Mouse (Mus musculus): Measurements from ENCODE around the gene Riox2. TPM values are rescaled to one million over a fixed set of nuclear protein-coding genes. Genes with fewer than 3 reads are reported as not detected.
"Not testable (repeated sequence)": the region's sequence is repeated elsewhere in the genome, so short reads cannot be mapped to it uniquely, and the experiment has no call there.

Riox2 gene
- polyA plus RNA-seq (2012; rRNA removed) = 17.1 and 21.9 TPM in 2 replicates

DNA sequence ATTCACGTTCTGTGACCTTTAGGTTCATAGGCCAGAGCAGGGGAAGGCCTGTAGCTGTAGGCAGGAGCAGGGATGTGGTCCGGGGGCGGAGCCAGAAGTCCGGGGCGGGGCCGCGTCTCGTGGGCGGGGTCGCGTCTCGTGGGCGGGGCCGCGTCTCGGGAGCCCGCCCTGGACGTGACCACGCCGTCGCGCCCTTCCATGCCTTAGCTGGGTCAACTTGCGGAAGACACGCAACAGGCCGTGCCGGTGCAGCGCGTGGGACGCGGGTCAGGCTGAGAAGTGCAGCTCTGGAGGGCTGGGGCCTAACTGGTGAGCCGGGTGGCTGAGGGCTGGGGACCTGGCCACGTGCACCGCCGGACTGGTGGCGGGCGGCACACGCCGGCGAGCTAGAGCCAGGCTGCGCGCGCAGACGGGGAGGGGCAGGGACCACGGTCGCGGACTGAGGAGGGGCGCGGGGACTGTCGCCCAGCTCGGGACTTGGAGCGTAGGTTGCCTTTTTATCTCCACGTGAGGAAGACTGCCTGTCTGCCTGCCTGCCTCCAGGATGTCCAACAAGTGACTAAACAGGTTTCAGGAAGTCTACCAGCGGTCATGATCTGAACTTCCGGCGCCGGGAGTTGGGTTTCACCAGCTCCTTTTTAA is at the start of gene Riox2:
Gene Riox2 (plus strand): TSS at position 139 of the 642 bp plus-strand sequence.
- DNase-seq (ENCODE audit: low spot score) = peak; percentile 64

- no peak for DNase-seq (ENCODE audit: low spot score)
These were observed 43.6 kb upstream of the Riox2 start for GRCm38 (mm10) chr16:59427960-59428359.

DNA sequence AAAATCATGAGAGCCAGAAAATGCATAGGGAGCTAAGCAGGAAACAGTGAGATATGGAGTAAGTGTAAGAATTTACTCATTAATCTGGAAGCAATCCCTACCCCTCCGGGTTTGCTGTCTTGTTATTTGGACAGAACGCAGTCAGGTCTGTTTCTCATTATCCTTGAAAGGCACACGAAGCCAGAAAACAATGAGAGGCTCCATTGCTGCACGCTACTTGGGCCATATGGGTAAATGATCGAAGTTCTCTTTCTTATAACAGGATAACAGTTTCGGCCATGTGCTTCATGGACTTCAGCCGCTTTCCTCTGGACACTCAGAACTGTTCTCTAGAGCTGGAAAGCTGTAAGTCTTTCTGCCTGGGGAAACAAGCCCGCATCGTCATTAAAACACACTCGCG is 38.4 kb upstream of the Riox2 start:
- DNase-seq (ENCODE audit: low spot score) = no peak

DNA sequence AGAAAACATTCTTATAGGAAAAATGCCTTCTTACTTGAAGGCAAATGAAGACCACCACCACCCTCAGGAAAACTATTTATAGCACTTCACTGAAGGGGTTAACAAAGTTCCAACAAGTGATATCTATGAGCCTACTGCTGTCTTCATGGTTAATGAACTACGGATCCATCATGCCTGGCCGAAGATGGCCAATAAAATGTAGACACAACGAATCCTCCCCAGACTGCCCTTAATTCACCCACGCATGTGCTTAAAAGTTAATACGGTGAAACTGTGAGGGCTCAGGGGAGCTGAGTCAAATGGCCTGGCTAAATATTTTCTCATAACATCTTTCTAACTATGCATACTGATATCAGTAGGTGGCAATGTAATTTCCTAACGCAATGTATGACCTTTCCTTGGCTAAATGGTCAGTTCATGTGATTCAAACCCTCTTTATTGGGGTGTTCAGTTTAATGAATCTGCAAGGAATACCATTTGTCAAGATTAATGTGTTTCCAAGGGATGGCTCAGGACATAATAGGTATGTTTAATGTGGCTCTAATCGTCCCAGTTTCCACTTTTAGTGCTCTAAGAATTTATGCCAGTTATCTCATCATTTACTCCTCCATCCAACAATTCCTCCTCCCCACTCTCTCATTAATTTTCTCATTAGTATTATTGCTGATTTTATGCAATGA is 26.6 kb upstream of the Riox2 start:
- DNase-seq (ENCODE audit: low spot score) = no peak

DNA sequence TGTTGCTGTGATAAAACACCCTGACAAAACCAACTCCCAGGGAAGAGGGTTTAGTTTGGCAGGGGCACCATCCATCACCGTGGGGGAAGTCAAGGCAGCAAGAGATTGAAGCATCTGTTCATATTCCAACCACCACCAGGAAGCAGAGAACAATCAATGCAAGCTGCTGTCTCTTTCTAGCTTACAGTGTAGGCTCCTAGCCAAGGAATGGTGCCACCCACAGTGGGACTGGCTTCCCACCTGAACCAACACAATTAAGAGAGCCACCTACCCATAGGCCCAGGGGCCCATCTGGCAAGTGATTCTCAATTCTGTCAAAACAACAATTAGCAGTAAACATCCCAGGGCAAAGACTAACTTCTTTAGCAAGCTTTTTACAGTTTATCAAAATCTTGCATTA is 23.4 kb upstream of the Riox2 start:
- no peak for DNase-seq (ENCODE audit: low spot score)

DNA sequence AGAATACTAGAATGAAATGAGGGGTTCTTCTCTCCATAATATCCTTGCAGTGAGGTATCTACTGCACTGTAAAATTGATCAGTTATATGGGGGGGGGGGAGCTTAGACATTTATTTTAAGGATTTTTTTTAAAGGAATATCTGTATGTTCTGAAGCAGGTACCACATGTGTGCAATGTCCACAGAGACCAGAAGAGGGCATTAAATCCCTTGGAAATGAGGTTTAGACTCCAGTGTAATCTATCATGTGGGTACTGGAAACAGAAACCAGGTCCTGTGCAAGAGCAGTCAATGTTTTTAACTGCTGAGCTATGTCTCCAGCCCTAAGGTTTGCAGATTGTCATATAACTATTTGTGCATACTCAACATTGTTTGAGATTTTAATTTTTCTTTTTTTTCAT is 22.5 kb upstream of the Riox2 start:
- DNase-seq (ENCODE audit: low spot score) = no peak

DNA sequence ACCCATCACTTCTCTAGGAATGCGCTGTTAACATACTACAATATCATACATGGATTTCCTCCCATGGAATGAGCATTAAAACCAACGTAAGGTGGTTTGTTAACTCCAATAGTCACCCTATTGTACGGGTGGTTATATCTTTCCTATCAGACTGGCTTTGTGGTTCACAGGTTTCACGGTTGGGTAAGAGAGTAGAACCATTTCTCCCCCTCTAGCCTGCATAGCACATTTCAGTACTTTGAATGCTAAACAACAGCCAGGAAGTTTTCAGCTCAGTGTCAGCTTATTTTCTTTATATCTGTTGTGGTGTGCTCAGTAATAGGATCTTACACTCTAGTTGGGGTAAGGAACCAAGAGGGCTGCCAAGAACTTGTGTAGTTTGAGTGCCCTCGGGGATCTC is 19.8 kb upstream of the Riox2 start:
- no peak for DNase-seq (ENCODE audit: low spot score)

- DNase-seq (ENCODE audit: low spot score) = not testable (repeated sequence)
These were observed 12.2 kb upstream of the Riox2 start for GRCm38 (mm10) chr16:59459259-59459861.

GRCm38 (mm10) chr16:59463567-59463966 is 8.0 kb upstream of the Riox2 start:
- no peak for DNase-seq (ENCODE audit: low spot score)

- DNase-seq (ENCODE audit: low spot score) = no peak
These were observed 7.6 kb upstream of the Riox2 start for GRCm38 (mm10) chr16:59463973-59464372.

GRCm38 (mm10) chr16:59469846-59470245 is 1.7 kb upstream of the Riox2 start:
- DNase-seq (ENCODE audit: low spot score) = no peak

GRCm38 (mm10) chr16:59472546-59472945 is 971 bp downstream of the Riox2 start:
- no peak for DNase-seq (ENCODE audit: low spot score)

- DNase-seq (ENCODE audit: low spot score) = peak; percentile 32
These were observed 3.2 kb downstream of the Riox2 start for GRCm38 (mm10) chr16:59474788-59475187.

DNA sequence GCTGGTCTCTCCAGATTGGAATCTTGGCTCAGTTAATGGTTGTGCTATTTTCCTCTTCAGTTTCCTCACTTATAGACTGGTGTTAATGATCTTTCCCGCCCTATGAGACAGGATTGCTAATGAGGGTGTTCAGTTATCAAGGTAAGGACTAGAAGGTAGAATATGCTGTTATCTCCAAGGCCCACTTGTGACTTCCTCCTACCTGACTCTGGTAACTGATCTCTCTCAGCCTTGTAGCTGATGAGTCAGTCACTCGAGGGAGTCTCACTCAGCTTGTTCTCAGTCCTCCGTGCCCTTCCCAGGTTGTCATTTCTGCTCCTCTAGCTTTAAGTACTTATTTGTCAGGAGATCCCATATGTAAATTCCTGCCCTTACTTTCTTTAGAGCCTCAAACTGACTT is 6.4 kb downstream of the Riox2 start:
- no peak for DNase-seq (ENCODE audit: low spot score)

DNA sequence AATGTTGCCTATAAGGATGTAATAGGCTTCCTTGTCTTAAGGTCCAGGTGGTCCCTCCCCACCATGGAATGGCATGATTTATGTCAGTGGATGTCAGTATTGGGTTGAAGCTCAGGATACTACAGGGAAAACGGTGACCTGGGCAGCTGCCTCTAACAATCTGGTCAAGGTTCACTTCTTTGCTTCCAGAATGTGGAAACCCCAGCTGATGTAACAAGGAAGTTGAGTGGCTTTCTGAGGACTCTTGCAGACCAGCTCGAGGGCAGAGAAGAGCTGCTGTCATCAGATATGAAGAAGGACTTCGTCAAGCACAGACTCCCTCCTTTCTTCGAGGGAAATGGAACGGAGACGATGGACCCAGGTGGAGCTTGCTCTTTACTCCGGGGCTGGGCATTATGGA is 15.7 kb downstream of the Riox2 start:
- no peak for DNase-seq (ENCODE audit: low spot score)

DNA sequence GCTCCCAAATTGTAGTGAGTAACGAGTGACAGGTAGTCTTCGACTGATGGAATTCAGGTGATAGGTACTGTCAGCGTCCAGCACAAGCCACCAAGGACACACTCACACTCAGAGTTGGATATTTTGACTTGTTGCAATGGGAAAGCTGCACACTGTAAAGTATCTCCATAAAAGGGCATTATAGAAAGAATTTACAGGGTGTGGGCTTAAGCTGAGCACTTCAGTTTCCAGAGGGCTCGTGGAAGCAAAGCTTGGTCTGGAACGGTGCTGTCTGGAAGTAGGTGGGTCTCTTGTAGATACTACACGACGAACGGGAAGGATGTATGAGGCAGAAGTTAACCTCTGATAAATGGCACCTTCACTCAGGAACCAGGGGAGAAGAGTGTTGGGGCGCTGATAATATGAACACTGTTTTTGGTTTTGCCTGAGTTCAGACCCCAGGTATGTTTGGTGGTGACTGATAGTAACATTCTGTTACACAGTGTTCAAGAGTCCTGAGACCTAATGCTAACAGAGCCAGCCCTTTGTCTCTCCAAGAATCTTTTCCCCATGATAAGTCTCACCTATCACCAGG is 16.5 kb downstream of the Riox2 start:
- DNase-seq (ENCODE audit: low spot score) = no peak

DNA sequence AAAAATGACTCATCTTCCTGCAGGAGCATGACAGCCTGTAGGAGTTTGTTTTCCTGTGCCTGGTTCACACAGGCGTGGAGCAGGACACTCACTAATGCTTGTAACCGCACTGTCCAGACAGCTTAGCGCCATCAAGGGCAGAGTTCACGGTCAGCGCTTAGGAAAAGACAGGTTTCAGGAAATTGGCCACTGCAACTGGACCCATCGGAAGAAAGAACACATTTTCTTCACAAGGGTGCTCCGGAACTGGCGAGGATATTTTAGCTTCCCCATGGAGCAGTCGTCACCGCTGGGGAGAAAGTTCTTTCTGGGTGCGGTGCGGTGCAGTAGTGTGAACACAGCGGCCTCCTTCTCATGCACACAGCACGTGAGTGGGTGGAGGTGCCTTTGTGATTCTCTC is 21.6 kb downstream of the Riox2 start:
- DNase-seq (ENCODE audit: low spot score) = no peak

DNA sequence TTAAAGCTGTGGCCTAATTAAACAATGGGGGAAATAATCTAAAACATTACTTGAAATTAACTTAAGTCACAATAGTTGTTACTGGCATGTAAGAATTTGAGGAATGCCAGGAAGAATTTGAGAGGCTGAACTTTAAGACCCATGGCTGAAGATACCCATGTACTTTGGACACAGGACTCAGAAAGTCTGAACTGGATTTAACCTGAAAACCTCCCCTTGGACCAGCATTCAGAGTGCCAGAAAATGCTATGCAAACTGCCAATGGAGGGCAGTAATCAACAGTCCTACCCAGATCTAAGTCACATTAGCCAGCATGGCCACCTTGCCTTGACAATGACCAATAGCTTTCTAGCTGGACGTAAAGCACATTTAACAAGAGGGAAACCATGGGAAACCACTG is 26.4 kb downstream of the Riox2 start:
- DNase-seq (ENCODE audit: low spot score) = no peak

DNA sequence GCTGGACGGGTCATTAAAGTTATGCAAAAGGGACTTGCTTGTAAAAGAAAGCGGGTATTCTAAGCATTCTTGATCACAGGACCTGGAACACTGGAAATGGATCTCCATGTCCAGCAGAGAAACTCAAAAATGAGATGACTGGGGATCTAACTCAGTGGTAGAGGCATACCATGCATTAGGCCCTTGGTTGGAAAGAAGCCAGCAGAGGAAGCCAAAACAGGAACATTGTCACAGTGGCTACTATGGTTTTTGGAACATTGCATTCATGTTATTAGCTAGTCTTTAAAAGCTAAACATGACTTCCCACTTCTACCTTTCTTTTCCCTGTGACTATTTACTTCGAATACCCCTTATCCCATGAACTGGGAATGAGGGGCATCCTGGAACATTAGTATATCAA is 27.6 kb downstream of the Riox2 start:
- DNase-seq (ENCODE audit: low spot score) = no peak

DNA sequence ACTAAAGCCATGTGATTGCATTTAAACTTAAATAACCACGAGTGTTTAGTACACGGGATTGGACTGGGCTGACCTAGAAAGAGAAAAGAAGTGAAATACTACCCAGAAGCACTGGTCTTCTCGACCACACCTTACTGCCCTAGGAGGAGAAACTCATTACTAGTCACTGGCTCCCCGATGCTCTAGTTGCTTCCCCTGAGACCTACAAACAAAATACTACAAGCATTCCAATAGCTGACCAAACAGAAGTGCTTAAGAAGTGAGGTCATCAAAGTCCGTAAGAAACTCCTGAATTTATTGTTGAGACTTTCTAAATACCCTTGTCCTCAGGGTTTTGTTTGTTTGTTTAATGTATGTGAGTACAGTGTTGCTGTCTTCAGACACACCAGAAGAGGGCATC is 38.3 kb downstream of the Riox2 start:
- DNase-seq (ENCODE audit: low spot score) = no peak

DNA sequence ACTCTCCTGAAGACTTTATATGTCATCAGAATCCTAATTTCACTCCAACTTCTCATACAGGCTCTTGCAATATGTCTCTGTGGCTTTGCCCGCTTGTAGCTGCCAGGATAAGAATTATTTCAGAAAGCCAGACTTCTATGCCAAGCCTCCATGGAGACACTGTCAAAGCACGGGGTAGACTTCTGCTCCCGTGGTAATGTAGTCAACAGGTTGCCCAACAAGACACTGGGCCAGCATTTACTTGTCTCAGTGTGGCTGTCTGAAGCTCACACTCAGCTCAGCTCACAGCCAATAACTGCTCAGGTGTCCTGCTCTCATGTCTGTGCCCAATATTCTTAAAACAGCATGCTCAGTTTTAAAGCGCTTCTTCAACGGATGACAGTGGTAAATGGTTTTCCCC is 43.6 kb downstream of the Riox2 start:
- no peak for DNase-seq (ENCODE audit: low spot score)

- DNase-seq (ENCODE audit: low spot score) = no peak
These were observed 45.4 kb downstream of the Riox2 start for GRCm38 (mm10) chr16:59516965-59517364.

Measured in urinary bladder, adult 2 months (tissue).